Mouse (Mus musculus): ENCODE measurements around the gene Islr2. TPM values are rescaled to one million over a fixed set of nuclear protein-coding genes. Genes with fewer than 3 reads are reported as not detected.

Gene Islr2
- total and polyA plus RNA-seq, 3 experiments: not detected

DNA sequence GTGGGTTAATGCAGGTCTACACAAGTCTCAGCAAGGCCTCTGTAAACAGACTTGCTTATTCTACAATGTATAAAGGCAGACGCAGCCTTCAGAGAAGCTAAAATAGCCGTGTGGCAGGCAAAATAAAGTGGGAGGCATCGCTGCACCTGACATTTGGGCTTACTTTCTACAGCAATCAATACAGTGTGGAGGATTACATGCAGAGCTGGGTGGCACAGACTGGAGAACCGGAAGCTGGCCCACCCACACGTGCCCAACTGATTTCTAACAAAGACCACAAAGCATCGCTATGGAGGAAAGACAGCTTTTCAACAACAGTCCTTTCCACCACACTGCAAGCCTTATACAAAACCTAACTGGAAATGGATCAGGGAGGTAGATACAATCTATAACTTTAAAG, 19.7 kb downstream of the Islr2 start:
- H3K27me3 ChIP-seq (replicated peaks): no peaks in the 10 kb centered on the region
- H3K27ac ChIP-seq (ENCODE audit: insufficient read depth, low read depth): no peak overlapping the region
- no peaks in the 10 kb centered on the region for H3K79me2 ChIP-seq (replicated peaks; ENCODE audit: control insufficient read depth, extremely low read depth, insufficient read depth, poor library complexity, severe bottlenecking)
- H3K4me1 ChIP-seq (ENCODE audit: control insufficient read depth in 1 of 2, insufficient read depth in 2 of 2): peaks cover 0 to 13% of the 10 kb centered on the region in 2 experiments; a peak in 2 of 4 replicates
- no peak for TF ChIP-seq E2F4 (IDR thresholded peaks at IDR 0.05; ENCODE audit: insufficient replicate concordance, low read depth, low read length)
- no peak for TF ChIP-seq USF1 (IDR thresholded peaks at IDR 0.05; ENCODE audit: low read depth, low read length)
- TF ChIP-seq POLR2AphosphoS2 (IDR thresholded peaks at IDR 0.05; ENCODE audit: low read depth, low read length): no peak
- no peak for TF ChIP-seq CHD1 (IDR thresholded peaks at IDR 0.05; ENCODE audit: low read depth, low read length)
- TF ChIP-seq SIN3A (IDR thresholded peaks at IDR 0.05; ENCODE audit: low read length): no peak
- TF ChIP-seq NRF1 (IDR thresholded peaks at IDR 0.05; ENCODE audit: low read depth, low read length): no peak
- no peak for TF ChIP-seq GABPA (IDR thresholded peaks at IDR 0.05; ENCODE audit: insufficient replicate concordance, low read depth, low read length)
- no peak overlapping the region for H3K4me3 ChIP-seq (replicated peaks in 1 of 3; ENCODE audit: low read depth in 2 of 3, low read length in 2 of 3, poor library complexity in 1 of 3)
- H3K9ac ChIP-seq (ENCODE audit: insufficient read depth, low read depth): no peak overlapping the region
- H3K9me3 ChIP-seq (replicated peaks; ENCODE audit: low read length): no peaks in the 10 kb centered on the region
- no peaks in the 10 kb centered on the region for H3K36me3 ChIP-seq (replicated peaks in 1 of 2; ENCODE audit: control insufficient read depth in 1 of 2, insufficient read depth in 1 of 2, low read length in 1 of 2)
- in situ Hi-C loops (cut with MboI; ENCODE audit: low pct_ligation_motif_present, low pct_unique_long_range_greater_than_20kb, low sequenced_read_pairs): no loop called here
- no peak for DNase-seq (ENCODE audit: extremely low read depth)
- no peak overlapping the region for H3K4me2 ChIP-seq (ENCODE audit: insufficient read depth, low read depth, poor library complexity, severe bottlenecking)
- dilution Hi-C loops (cut with MboI; ENCODE audit: extremely low pct_ligation_motif_present, extremely low pct_unique_long_range_greater_than_20kb, low sequenced_read_pairs): no loop called here

- Histone ChIP-seq H3K36me3 (replicated peaks in 1 of 2; ENCODE audit: control insufficient read depth in 1 of 2, insufficient read depth in 1 of 2, low read length in 1 of 2) (no peaks in the 10 kb centered on the region), H3K4me2 (ENCODE audit: insufficient read depth, low read depth, poor library complexity, severe bottlenecking) (no peak overlapping the region), H3K27me3 (replicated peaks) (no peaks in the 10 kb centered on the region), H3K79me2 (replicated peaks; ENCODE audit: control insufficient read depth, extremely low read depth, insufficient read depth, poor library complexity, severe bottlenecking) (no peaks in the 10 kb centered on the region), H3K9ac (ENCODE audit: insufficient read depth, low read depth) (no peak overlapping the region), H3K9me3 (replicated peaks; ENCODE audit: low read length) (no peaks in the 10 kb centered on the region), H3K27ac (ENCODE audit: insufficient read depth, low read depth) (no peak overlapping the region), H3K4me1 (ENCODE audit: control insufficient read depth in 1 of 2, insufficient read depth in 2 of 2) (peaks cover 0 to 2% of the 10 kb centered on the region in 2 experiments; a peak in 2 of 4 replicates), H3K4me3 (replicated peaks in 1 of 3; ENCODE audit: low read depth in 2 of 3, low read length in 2 of 3, poor library complexity in 1 of 3) (no peak overlapping the region)
- DNase-seq (ENCODE audit: extremely low read depth): no peak
- no peak for TF ChIP-seq MAX (IDR thresholded peaks at IDR 0.05; ENCODE audit: low read length)
- no peak for TF ChIP-seq PAX5 (IDR thresholded peaks at IDR 0.05; ENCODE audit: low read length)
- TF ChIP-seq GABPA (IDR thresholded peaks at IDR 0.05; ENCODE audit: insufficient replicate concordance, low read depth, low read length): no peak
- no peak for TF ChIP-seq ELF1 (IDR thresholded peaks at IDR 0.05; ENCODE audit: low read depth, low read length)
- no peak for TF ChIP-seq CHD2 (IDR thresholded peaks at IDR 0.05; ENCODE audit: low read length)
- TF ChIP-seq USF1 (IDR thresholded peaks at IDR 0.05; ENCODE audit: low read depth, low read length): no peak
- no peak for TF ChIP-seq MAZ (IDR thresholded peaks at IDR 0.05; ENCODE audit: low read depth, low read length)
- TF ChIP-seq SMC3 (IDR thresholded peaks at IDR 0.05; ENCODE audit: low read depth, low read length): no peak
- TF ChIP-seq ZKSCAN1 (IDR thresholded peaks at IDR 0.05; ENCODE audit: borderline replicate concordance, low read depth, low read length): no peak
- TF ChIP-seq NRF1 (IDR thresholded peaks at IDR 0.05; ENCODE audit: low read depth, low read length): no peak
- TF ChIP-seq KAT2A (IDR thresholded peaks at IDR 0.05; ENCODE audit: insufficient replicate concordance, low read length): no peak
- no peak for TF ChIP-seq ZNF384 (IDR thresholded peaks at IDR 0.05; ENCODE audit: low read depth, low read length)
- TF ChIP-seq TCF12 (IDR thresholded peaks at IDR 0.05; ENCODE audit: low read depth, low read length): no peak
- no peak for TF ChIP-seq UBTF (IDR thresholded peaks at IDR 0.05; ENCODE audit: low read depth, low read length)
- no peak for TF ChIP-seq MYC (IDR thresholded peaks at IDR 0.05; ENCODE audit: low read depth, low read length)
- TF ChIP-seq MEF2A (IDR thresholded peaks at IDR 0.05; ENCODE audit: borderline replicate concordance, low read depth, low read length): no peak
- no peak for TF ChIP-seq HCFC1 (IDR thresholded peaks at IDR 0.05; ENCODE audit: low read depth, low read length)
- no peak for TF ChIP-seq MXI1 (IDR thresholded peaks at IDR 0.05; ENCODE audit: low read depth, low read length)
- no peak for TF ChIP-seq SIN3A (IDR thresholded peaks at IDR 0.05; ENCODE audit: low read length)
- in situ Hi-C loops (cut with MboI; ENCODE audit: low pct_ligation_motif_present, low pct_unique_long_range_greater_than_20kb, low sequenced_read_pairs): no loop called here
- dilution Hi-C loops (cut with MboI; ENCODE audit: extremely low pct_ligation_motif_present, extremely low pct_unique_long_range_greater_than_20kb, low sequenced_read_pairs): no loop called here
These were observed 24.7 kb downstream of the Islr2 start for GRCm38 (mm10) chr9:58179390-58179789.

Measured in CH12.LX (cell line).